Comparison of ENCODE assay signal across 9 mouse cellular contexts in genomic region chr19:43662176-43662967, GRCm38 (mm10). TPM values are rescaled to one million over a fixed set of nuclear protein-coding genes. Genes with fewer than 3 reads are reported as not detected.
DNase-seq lines count a peak whose midpoint lies in the region; ATAC-seq and TF ChIP-seq lines count a peak whose summit lies in the region.
"Had no signal": no experiment of that assay in that cellular context is flagged by ENCODE, and none has a peak within 500 bp of the region (broad histone marks: within the 10 kb centered on the region; RNA-seq: fewer than 3 reads in every experiment).

No protein-coding gene starts in this region.

- peaks cover 15% of the 10 kb centered on the region for H3K36me3 ChIP-seq in ES-E14 (ENCODE audit: control insufficient read depth, insufficient read depth, low read length, poor library complexity, severe bottlenecking)

- ATAC-seq in frontal cortex, adult (ENCODE audit: low TSS enrichment) = peak; percentile 45; the same call in 1 of the 2 replicates
- ATAC-seq in megakaryocyte, adult 5-6 weeks (ENCODE audit: poor library complexity, severe bottlenecking) = no peak

- TF ChIP-seq POLR2A in olfactory bulb, adult 2 months (IDR thresholded peaks at IDR 0.05; ENCODE audit: insufficient read depth, low read depth, low read length) = no peak

- no peak overlapping the region for H3K4me3 ChIP-seq in ES-E14 (ENCODE audit: insufficient read depth in 1 of 2, low read depth in 1 of 2, low read length in 2 of 2, poor library complexity in 1 of 2, severe bottlenecking in 1 of 2)
- no peak overlapping the region for H3K4me3 ChIP-seq in olfactory bulb, adult 2 months (ENCODE audit: insufficient read depth, low read depth, low read length)

- WGBS in olfactory bulb, adult 2 months = 54% methylated on average over 19 of the region's 19 CpGs

- intact Hi-C loops in heart, postnatal 10 days (cut with DNase I) = no loop called here

- no peak overlapping the region for H3K27ac ChIP-seq in ES-E14 (ENCODE audit: insufficient read depth, low read depth, low read length, poor library complexity, severe bottlenecking)
- H3K27ac ChIP-seq in olfactory bulb, adult 2 months (ENCODE audit: insufficient read depth, low read depth, low read length) = no peak overlapping the region

- 0 out of 2 replicates have a peak, but pooled peaks have one; percentile 21 for TF ChIP-seq CTCF in olfactory bulb, adult 2 months (IDR thresholded peaks at IDR 0.05; ENCODE audit: insufficient read depth, low read depth, low read length)

- no peak overlapping the region for H3K9ac ChIP-seq in ES-E14 (ENCODE audit: insufficient read depth, low read depth, low read length, poor library complexity, severe bottlenecking)

- no peak for DNase-seq in frontal cortex, postnatal 14 days (ENCODE audit: low spot score in 2 of 2)
- DNase-seq in ES-E14 (ENCODE audit: low read depth, low spot score) = no peak
- peak; percentile 38 to 48 for DNase-seq in heart, postnatal 10 days
- DNase-seq in kidney, postnatal 36 days = peak; percentile 66 to 67
- no peak for DNase-seq in spleen, adult 12 weeks (ENCODE audit: low spot score)

- in situ Hi-C loops in ES-E14 (cut with MboI; ENCODE audit: low sequenced_read_pairs in 2 of 2, unreplicated experiment in 2 of 2) = no loop called here

- H3K9me3 ChIP-seq in ES-E14 (ENCODE audit: control insufficient read depth, insufficient read depth, low read depth, low read length) = no peaks in the 10 kb centered on the region
- H3K9me3 ChIP-seq: G1E had no signal

- peaks cover 0 to 7% of the 10 kb centered on the region in 2 experiments for H3K4me1 ChIP-seq in ES-E14 (ENCODE audit: control insufficient read depth in 2 of 2, insufficient read depth in 2 of 2, low read length in 2 of 2, poor library complexity in 1 of 2)
- peaks cover 10% of the 10 kb centered on the region for H3K4me1 ChIP-seq in olfactory bulb, adult 2 months (ENCODE audit: control insufficient read depth, insufficient read depth, low read length)

TF ChIP-seq in ES-E14, 5 proteins besides CTCF, POLR2A, EP300 and RAD21:
- no peak for TF ChIP-seq MAFK (IDR thresholded peaks at IDR 0.05; ENCODE audit: insufficient read depth, low read depth, low read length)
- peak; percentile 87 for TF ChIP-seq ZNF384 (IDR thresholded peaks at IDR 0.05; ENCODE audit: low read depth, low read length)

RNA-seq across cellular contexts. Expression of gene Slc25a28, which starts 12.3 kb away (rescaled TPM):
- total RNA-seq in ES-E14 (2012; rRNA removed) = 54.8 and 68.4 TPM in 2 replicates
- 10 to 100 TPM; 22.0 to 23.3 TPM for total RNA-seq in heart, postnatal 10 days (2021)
- 123 TPM in 1 of 2 replicates, not detected in the other for polyA plus RNA-seq in olfactory bulb, adult 2 months (2012; ENCODE audit: insufficient read depth, insufficient read length, low replicate concordance, missing spikeins)
- 21.0 and 25.0 TPM in 2 replicates for total RNA-seq in megakaryocyte, adult 5-6 weeks (2015)
- total RNA-seq in megakaryocyte, adult 5-6 weeks (2017) = 33.5 and 33.6 TPM in 2 replicates

RNA-seq across cellular contexts. Expression of gene Entpd7, which starts 27.1 kb away (rescaled TPM):
- 10.3 and 11.4 TPM in 2 replicates for total RNA-seq in ES-E14 (2012; rRNA removed)
- total RNA-seq in heart, postnatal 10 days (2021) = 1 to 10 TPM; 5.4 to 5.7 TPM
- not detected in 2 replicates for polyA plus RNA-seq in olfactory bulb, adult 2 months (2012; ENCODE audit: insufficient read depth, insufficient read length, low replicate concordance, missing spikeins)
- total RNA-seq in megakaryocyte, adult 5-6 weeks (2015) = 16.6 and 17.8 TPM in 2 replicates
- total RNA-seq in megakaryocyte, adult 5-6 weeks (2017) = 7.4 and 7.7 TPM in 2 replicates

RNA-seq across cellular contexts. Expression of gene Nkx2-3, which starts 50.2 kb away (rescaled TPM):
- 0.27 TPM in 1 of 2 replicates, not detected in the other for total RNA-seq in ES-E14 (2012; rRNA removed)
- total RNA-seq in heart, postnatal 10 days (2021) = not detected
- not detected in 2 replicates for polyA plus RNA-seq in olfactory bulb, adult 2 months (2012; ENCODE audit: insufficient read depth, insufficient read length, low replicate concordance, missing spikeins)
- not detected in 2 replicates for total RNA-seq in megakaryocyte, adult 5-6 weeks (2015)
- not detected in 2 replicates for total RNA-seq in megakaryocyte, adult 5-6 weeks (2017)
- polyA plus RNA-seq: G1E had no signal

Comparison
In these comparisons a context has a peak if more than half of its experiments do, and no peak if none do; other contexts are left out.
1. DNase-seq: peak in heart, postnatal 10 days (2 of 2) and kidney, postnatal 36 days (2 of 2); none in frontal cortex, postnatal 14 days (0 of 2), ES-E14 (single experiment) and spleen, adult 12 weeks (single experiment).